Mouse (Mus musculus) heart, adult 8-10 months (tissue): ENCODE measurements around the gene Tmem242. TPM values are rescaled to one million over a fixed set of nuclear protein-coding genes. Genes with fewer than 3 reads are reported as not detected.

ENCODE experiments used
- DNase-seq: peaks from one replicate; pipeline ENCODE4 v3.0.0; 2022; ENCODE audit warnings: low spot score
- total RNA-seq, 4 experiments: library from RNA; stranded (reverse); gene quantifications; 2 replicates each; pipeline ENCODE4 v1.2.4; 2022

Gene Tmem242
- total RNA-seq, 4 experiments from 2014 or later: 163 to 170 (median 167) TPM

- no peak for DNase-seq
Observed at GRCm38 (mm10) chr17:5416518-5416917, 23.5 kb downstream of the Tmem242 start.

GRCm38 (mm10) chr17:5414041-5414440 is 26.0 kb downstream of the Tmem242 start:
- DNase-seq: no peak

- no peak for DNase-seq
Observed at GRCm38 (mm10) chr17:5413350-5413749, 26.7 kb downstream of the Tmem242 start.

GRCm38 (mm10) chr17:5412740-5413139 is 27.3 kb downstream of the Tmem242 start:
- DNase-seq: no peak

GRCm38 (mm10) chr17:5412301-5412700 is 27.8 kb downstream of the Tmem242 start:
- DNase-seq: no peak

GRCm38 (mm10) chr17:5411205-5411604 is 28.9 kb downstream of the Tmem242 start:
- no peak for DNase-seq

GRCm38 (mm10) chr17:5410336-5410735 is 29.7 kb downstream of the Tmem242 start:
- no peak for DNase-seq

- no peak for DNase-seq
Observed at GRCm38 (mm10) chr17:5407030-5407429, 33.0 kb downstream of the Tmem242 start.

- no peak for DNase-seq
Observed at GRCm38 (mm10) chr17:5406566-5406965, 33.5 kb downstream of the Tmem242 start.

GRCm38 (mm10) chr17:5403885-5404284 is 36.2 kb downstream of the Tmem242 start:
- DNase-seq: no peak

GRCm38 (mm10) chr17:5402624-5403023 is 37.4 kb downstream of the Tmem242 start:
- peak; percentile 42 for DNase-seq

GRCm38 (mm10) chr17:5402069-5402468 is 38.0 kb downstream of the Tmem242 start:
- DNase-seq: peak; percentile 19

GRCm38 (mm10) chr17:5401288-5401687 is 38.8 kb downstream of the Tmem242 start:
- no peak for DNase-seq

- no peak for DNase-seq
Observed at GRCm38 (mm10) chr17:5400435-5401090, 39.5 kb downstream of the Tmem242 start.

GRCm38 (mm10) chr17:5397148-5398007 is 42.7 kb downstream of the Tmem242 start:
- DNase-seq: peak; percentile 78

- no peak for DNase-seq
Observed at GRCm38 (mm10) chr17:5396213-5396612, 43.8 kb downstream of the Tmem242 start.

GRCm38 (mm10) chr17:5395454-5396205 is 44.4 kb downstream of the Tmem242 start:
- DNase-seq: no peak

- DNase-seq: no peak
Observed at GRCm38 (mm10) chr17:5390682-5391081, 49.4 kb downstream of the Tmem242 start.

- DNase-seq: no peak
Observed at GRCm38 (mm10) chr17:5388351-5388750, 51.7 kb downstream of the Tmem242 start.

GRCm38 (mm10) chr17:5386885-5387545 is 53.0 kb downstream of the Tmem242 start:
- DNase-seq: no peak

- DNase-seq: no peak
Observed at GRCm38 (mm10) chr17:5385694-5386093, 54.4 kb downstream of the Tmem242 start.

GRCm38 (mm10) chr17:5377930-5378310 is 62.1 kb downstream of the Tmem242 start:
- no peak for DNase-seq
